Mouse (Mus musculus): ENCODE results near the gene Cct2. TPM values are rescaled to one million over a fixed set of nuclear protein-coding genes. Genes with fewer than 3 reads are reported as not detected.
"Not testable (repeated sequence)": the region's sequence is repeated elsewhere in the genome, so short reads cannot be mapped to it uniquely, and the experiment has no call there.

Cct2 gene
- total RNA-seq, 2 experiments from 2014 or later = 129 to 137 TPM

- no peak for DNase-seq (ENCODE audit: low spot score)
- intact Hi-C loops (cut with DNase I) = loop anchor here (5.0 to 10.0 kb wide), 2 partner anchors 148 to 311 kb away; no protein-coding TSS in a partner anchor
These were observed 462 bp upstream of the Cct2 start for GRCm38 (mm10) chr10:117064076-117064475.

- intact Hi-C loops (cut with DNase I) = loop anchor here (5.0 to 10.0 kb wide), 2 partner anchors 149 to 312 kb away; no protein-coding TSS in a partner anchor
- DNase-seq (ENCODE audit: low spot score) = no peak
These were observed 740 bp downstream of the Cct2 start for GRCm38 (mm10) chr10:117062894-117063253.

GRCm38 (mm10) chr10:117055668-117056067 lies 7.9 kb downstream of the Cct2 start:
- intact Hi-C loops (cut with DNase I) = no loop called here
- no peak for DNase-seq (ENCODE audit: low spot score)

GRCm38 (mm10) chr10:117049961-117050597 lies 13.5 kb downstream of the Cct2 start:
- intact Hi-C loops (cut with DNase I) = no loop called here
- no peak for DNase-seq (ENCODE audit: low spot score)

GRCm38 (mm10) chr10:117049253-117049652 lies 14.4 kb downstream of the Cct2 start:
- intact Hi-C loops (cut with DNase I) = no loop called here
- DNase-seq (ENCODE audit: low spot score) = no peak

DNA sequence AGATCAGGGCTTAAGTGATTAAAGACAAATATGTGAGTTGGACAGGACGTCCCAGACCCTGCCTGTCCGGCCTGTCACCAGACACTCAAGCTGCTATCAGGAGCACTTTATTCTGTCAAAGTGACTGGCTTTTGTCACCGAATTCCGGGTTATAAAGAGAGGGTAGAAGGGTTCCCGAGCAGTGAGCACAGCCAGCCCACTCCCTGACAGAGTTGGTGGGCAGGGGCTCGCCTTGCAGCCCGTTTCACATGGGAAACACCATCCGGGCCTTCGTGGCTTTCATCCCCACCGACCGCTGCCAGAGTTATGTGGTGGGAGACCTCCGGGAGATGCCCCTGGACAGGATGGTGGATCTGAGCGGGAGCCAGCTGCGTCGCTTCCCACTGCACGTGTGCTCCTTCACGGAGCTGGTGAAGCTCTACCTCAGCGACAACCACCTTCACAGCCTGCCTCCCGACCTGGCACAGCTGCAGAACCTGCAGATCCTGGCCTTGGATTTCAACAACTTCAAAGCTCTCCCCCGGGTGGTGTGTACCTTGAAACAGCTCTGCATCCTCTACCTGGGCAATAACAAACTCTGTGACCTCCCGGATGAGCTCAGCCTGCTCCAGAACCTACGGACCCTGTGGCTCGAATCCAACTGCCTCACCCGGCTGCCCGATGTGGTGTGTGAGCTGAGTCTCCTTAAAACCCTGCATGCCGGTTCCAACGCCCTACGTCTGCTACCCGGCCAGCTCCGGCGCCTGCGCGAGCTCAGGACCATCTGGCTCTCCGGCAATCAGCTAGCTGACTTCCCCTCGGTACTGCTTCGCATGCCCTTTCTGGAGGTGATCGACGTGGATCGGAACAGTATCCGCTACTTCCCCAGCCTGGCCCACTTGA lies 18.2 kb downstream of the Cct2 start, which contains the start of gene Lrrc10:
TSS of gene Lrrc10 (plus strand) at position 167 of the 882 bp plus-strand sequence.
- intact Hi-C loops (cut with DNase I) = no loop called here
- DNase-seq (ENCODE audit: low spot score) = no peak

GRCm38 (mm10) chr10:117043497-117044166 lies 20.0 kb downstream of the Cct2 start:
- intact Hi-C loops (cut with DNase I) = not testable (repeated sequence)

DNA sequence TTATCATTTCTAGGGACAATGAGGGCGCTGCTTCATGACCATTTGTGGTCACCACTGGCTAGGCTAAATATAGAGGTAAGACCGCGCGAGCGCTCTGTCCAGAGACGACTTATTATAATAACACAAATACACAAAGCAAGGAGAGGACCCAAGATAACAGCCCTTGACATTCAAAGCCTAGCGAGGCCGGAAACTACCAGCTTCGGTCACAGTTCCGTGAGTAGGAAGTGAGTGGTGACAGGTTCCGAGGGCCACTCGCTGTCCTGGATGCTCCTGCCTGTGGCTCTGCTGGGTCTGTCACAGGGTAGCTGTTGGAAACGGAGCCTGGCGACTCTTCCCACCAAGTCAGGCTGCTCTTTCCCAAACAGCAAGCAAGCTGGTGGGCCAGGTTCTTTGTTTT lies 21.3 kb downstream of the Cct2 start:
- intact Hi-C loops (cut with DNase I) = no loop called here
- no peak for DNase-seq (ENCODE audit: low spot score)

More at GRCm38 (mm10) chr10:117043497-117044166, 20.0 kb downstream of the Cct2 start:
- not testable (repeated sequence) for DNase-seq (ENCODE audit: low spot score)

- intact Hi-C loops (cut with DNase I) = no loop called here
- DNase-seq (ENCODE audit: low spot score) = no peak
These were observed 23.3 kb downstream of the Cct2 start for GRCm38 (mm10) chr10:117040355-117040754.

- no peak for DNase-seq (ENCODE audit: low spot score)
- intact Hi-C loops (cut with DNase I) = loop anchor here (2.0 to 5.0 kb wide), 2 partner anchors 53 to 81 kb away; partner anchors contain the start of gene Rab3ip
These were observed 29.8 kb downstream of the Cct2 start for GRCm38 (mm10) chr10:117033785-117034184.

- intact Hi-C loops (cut with DNase I) = loop anchor here (5.0 kb wide), 1 partner anchor 79 kb away; the partner anchor contains the start of gene Rab3ip
- no peak for DNase-seq (ENCODE audit: low spot score)
These were observed 32.5 kb downstream of the Cct2 start for GRCm38 (mm10) chr10:117031160-117031559.

DNA sequence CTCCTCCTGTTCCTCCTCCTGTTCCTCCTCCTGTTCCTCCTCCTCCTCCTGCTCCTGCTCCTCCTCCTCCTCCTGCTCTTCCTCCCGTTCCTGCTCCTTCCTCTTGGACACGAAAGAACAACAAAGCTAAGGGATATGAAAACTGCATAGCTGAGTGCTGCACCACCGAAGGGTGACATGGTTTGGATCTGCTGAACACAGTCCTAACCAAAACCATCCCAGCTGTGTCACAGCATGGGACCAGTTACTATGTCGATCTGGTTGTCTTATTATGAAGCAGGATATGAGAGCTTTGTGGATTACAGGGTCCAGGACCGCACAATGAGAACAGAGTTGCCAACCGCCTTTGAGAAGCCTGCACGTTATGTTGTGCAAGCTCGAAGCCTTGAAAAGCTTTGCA lies 37.4 kb downstream of the Cct2 start:
- DNase-seq (ENCODE audit: low spot score) = no peak
- intact Hi-C loops (cut with DNase I) = no loop called here

GRCm38 (mm10) chr10:117025776-117026175 lies 37.8 kb downstream of the Cct2 start:
- intact Hi-C loops (cut with DNase I); DNase-seq (ENCODE audit: low spot score): not testable (repeated sequence)

- intact Hi-C loops (cut with DNase I) = no loop called here
- DNase-seq (ENCODE audit: low spot score) = no peak
These were observed 39.9 kb downstream of the Cct2 start for GRCm38 (mm10) chr10:117023693-117024092.

DNA sequence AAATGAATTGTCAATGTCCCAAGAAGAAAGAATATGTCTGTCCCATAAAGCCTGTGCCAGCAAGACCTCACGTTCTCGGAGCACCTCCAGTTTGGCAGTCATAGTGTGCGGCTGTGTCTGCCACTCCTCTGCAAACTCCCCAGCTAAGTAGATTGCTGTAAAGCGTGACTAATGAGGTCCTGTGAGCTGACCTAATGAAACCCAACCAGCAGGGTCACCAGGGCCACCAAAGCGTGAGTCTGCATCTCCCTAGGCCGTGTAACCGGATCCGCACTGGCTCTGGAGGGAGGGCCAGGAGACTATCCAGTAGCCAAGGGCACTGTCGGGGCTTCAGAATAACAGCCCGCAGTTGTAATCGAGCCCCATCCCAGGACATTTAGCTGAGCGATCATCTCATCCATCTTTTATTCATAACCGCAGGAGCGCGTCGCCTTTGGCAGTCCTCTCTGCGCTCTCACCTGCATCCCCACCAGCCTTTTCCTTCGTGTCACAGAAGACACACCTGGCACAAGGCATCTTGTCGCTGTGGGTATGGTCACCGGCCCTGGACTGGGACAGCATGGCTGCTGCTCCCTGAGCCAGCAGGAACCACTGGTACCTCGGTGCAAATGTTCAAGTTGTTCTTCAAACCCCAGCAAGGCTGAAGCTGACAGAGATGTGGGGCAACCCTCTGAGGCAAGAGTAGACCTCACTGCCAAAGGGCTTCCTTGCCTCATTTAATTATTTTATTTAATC lies 42.4 kb downstream of the Cct2 start:
- intact Hi-C loops (cut with DNase I) = no loop called here
- DNase-seq (ENCODE audit: low spot score) = no peak

DNA sequence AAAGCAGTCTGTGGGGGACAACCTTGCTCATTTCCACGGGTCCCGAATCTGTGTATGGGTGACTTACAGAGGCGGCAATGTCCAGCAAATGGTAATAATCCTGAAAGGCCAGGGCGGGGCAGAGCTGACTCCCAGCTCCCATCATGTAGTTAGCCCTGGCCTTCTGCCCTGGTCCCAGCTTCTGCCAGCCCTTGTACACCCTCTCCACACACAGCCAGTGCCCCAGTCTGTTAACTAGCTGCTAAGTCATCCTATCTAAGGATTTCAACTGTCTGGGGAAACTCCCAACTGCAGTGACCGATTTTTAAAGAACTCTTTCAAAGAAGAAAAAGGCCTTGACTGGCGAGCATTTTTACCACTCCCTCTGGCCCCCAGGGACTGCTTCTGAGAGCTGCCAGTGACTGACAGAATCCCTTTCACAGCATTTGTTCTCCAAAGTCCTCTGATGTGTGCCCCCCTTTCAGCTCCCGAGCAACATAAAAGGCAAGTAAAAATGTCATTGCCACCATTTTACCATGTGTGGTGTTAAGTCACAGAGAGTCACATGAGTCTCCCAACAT lies 45.3 kb downstream of the Cct2 start:
- intact Hi-C loops (cut with DNase I) = no loop called here

DNA sequence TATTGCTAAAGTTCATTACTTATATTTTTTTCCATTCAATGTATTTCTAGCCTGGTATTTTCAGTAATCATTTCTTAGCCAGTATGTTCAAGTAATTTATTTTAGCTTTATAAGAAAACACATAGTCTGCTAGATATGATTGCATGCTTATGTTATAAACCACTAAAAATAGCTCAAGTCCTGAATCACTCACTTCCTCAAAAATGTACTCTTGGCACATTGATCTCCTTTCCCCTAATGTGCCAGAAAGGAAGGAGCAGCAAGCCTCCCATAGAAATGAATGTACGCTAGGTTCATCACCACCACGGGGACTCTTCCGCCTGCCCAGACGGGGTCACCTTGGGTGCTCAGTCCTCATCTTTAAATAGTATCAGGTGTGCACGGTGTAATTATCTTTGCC lies 49.0 kb downstream of the Cct2 start:
- intact Hi-C loops (cut with DNase I) = no loop called here
- no peak for DNase-seq (ENCODE audit: low spot score)

More for the DNA sequence above, 45.3 kb downstream of the Cct2 start:
- no peak for DNase-seq (ENCODE audit: low spot score)

- intact Hi-C loops (cut with DNase I) = no loop called here
- no peak for DNase-seq (ENCODE audit: low spot score)
These were observed 49.8 kb downstream of the Cct2 start for GRCm38 (mm10) chr10:117013689-117014390.

- intact Hi-C loops (cut with DNase I) = no loop called here
- no peak for DNase-seq (ENCODE audit: low spot score)
These were observed 52.6 kb downstream of the Cct2 start for GRCm38 (mm10) chr10:117011047-117011446.

All from heart, postnatal 25 days (tissue).